Mouse (Mus musculus) midbrain, postnatal 0 days (tissue): Measurements from ENCODE around the gene Dleu7. TPM values are rescaled to one million over a fixed set of nuclear protein-coding genes. Genes with fewer than 3 reads are reported as not detected.

Experiments used
- ATAC-seq: fragments of 200-750 bp; cut with Nextera tagmentation; 2 replicates; pipeline ENCODE4 v1.8.0; 2017; ENCODE audit warnings: moderate number of reproducible peaks, mild to moderate bottlenecking, moderate TSS enrichment, moderate library complexity; ENCODE audit not compliant: low FRiP score
- DNase-seq: peaks from one replicate; pipeline ENCODE4 v3.0.0-alpha.2; 2015; ENCODE audit warnings: low spot score
- H3K27ac ChIP-seq: fragments of 300-500 bp; sonication (generic); 2 replicates; pipeline ENCODE4 v1.5.1; 2014; ENCODE audit warnings: low read depth, mild to moderate bottlenecking, low read length, mixed read lengths
- H3K27me3 ChIP-seq: fragments of 300-500 bp; sonication (generic); 2 replicates; pipeline ENCODE4 v1.6.1; 2014; ENCODE audit warnings: low read length, control low read depth, mixed read lengths; ENCODE audit not compliant: insufficient read depth
- H3K36me3 ChIP-seq: fragments of 300-500 bp; sonication (generic); 2 replicates; pipeline ENCODE4 v1.6.1; 2014; ENCODE audit warnings: low read length, control low read depth, mixed read lengths; ENCODE audit not compliant: insufficient read depth
- H3K4me1 ChIP-seq: fragments of 300-500 bp; sonication (generic); 2 replicates; pipeline ENCODE4 v1.6.1; 2014; ENCODE audit warnings: mild to moderate bottlenecking, control low read depth, antibody characterized with exemption, low read length, mixed read lengths; ENCODE audit not compliant: insufficient read depth
- H3K4me2 ChIP-seq: fragments of 300-500 bp; sonication (generic); 2 replicates; pipeline ENCODE4 v1.6.1; 2014; ENCODE audit warnings: low read depth, mild to moderate bottlenecking, low read length, mixed read lengths; ENCODE audit not compliant: poor library complexity, severe bottlenecking
- H3K4me3 ChIP-seq: fragments of 300-500 bp; sonication (generic); 2 replicates; pipeline ENCODE4 v1.5.1; 2014; ENCODE audit warnings: low read depth, mild to moderate bottlenecking, low read length, moderate library complexity
- H3K9ac ChIP-seq: fragments of 300-500 bp; sonication (generic); replicated peaks from 2 replicates; pipeline ENCODE4 v1.6.1; 2014; ENCODE audit warnings: mild to moderate bottlenecking, low read length, moderate library complexity, mixed read lengths; ENCODE audit not compliant: poor library complexity, severe bottlenecking
- H3K9me3 ChIP-seq: fragments of 300-500 bp; sonication (generic); 2 replicates; pipeline ENCODE4 v1.6.1; 2016; ENCODE audit warnings: low read length, control low read depth
- CTCF ChIP-seq: IDR thresholded peaks from 2 replicates; pipeline ENCODE4 v1.5.1; 2016; ENCODE audit warnings: antibody characterized with exemption, mild to moderate bottlenecking
- WGBS: fragments of 180-500 bp; shearing (Covaris S2); extraction: QIAGEN DNeasy Blood & Tissue Kit; methylation state at CpG from one replicate; pipeline ENCODE4 v1.1.7; 2014; 5-methylcytosine and 5-hydroxymethylcytosine counted together
- polyA plus RNA-seq: library from polyadenylated mRNA; unstranded; fragments of >200 nt; fragmentation: Nextera tagmentation; extraction: Ambion mirVana; gene quantifications from 2 replicates; pipeline ENCODE4 v1.2.1, GENCODE M21; 2015
- total RNA-seq: library from RNA; depleted of rRNA; stranded (reverse); fragments of >200 nt; gene quantifications from 2 replicates; pipeline ENCODE4 v1.2.3, GENCODE M21; 2014

Dleu7 gene
- total and polyA plus RNA-seq, 2 experiments from 2014 or later, result 19.3 to 35.0 TPM

DNA sequence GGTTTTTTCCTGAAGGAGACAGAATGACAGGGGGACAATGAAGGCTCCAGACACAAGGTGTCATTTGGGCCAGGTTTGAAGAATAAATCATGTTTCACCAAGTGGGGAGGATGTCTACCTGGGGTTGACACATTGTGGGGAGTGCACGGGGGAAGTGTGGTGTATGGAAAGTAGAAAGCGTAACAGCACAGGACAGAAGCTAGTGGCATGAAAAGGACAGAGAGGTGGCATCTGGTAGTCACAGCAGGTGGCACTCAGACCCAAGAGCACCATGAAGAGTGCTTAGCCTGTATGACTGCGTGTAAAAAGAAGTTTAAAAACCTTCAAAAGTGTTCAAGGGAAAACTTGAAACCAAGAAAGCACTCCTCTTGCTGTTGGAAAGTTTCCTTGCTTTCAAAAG lies 42.8 kb downstream of the Dleu7 start:
- Histone ChIP-seq H3K9me3 (no peaks in the 10 kb centered on the region), H3K27ac (no peak overlapping the region), H3K36me3 (no peaks in the 10 kb centered on the region), H3K4me1 (no peaks in the 10 kb centered on the region), H3K9ac (no peak overlapping the region), H3K27me3 (no peaks in the 10 kb centered on the region), H3K4me3 (no peak overlapping the region), H3K4me2 (no peak overlapping the region)
- no peak for TF ChIP-seq CTCF
- DNase-seq, result no peak
- ATAC-seq, result no peak
- WGBS, result 62% methylated on average over 3 of the region's 3 CpGs

DNA sequence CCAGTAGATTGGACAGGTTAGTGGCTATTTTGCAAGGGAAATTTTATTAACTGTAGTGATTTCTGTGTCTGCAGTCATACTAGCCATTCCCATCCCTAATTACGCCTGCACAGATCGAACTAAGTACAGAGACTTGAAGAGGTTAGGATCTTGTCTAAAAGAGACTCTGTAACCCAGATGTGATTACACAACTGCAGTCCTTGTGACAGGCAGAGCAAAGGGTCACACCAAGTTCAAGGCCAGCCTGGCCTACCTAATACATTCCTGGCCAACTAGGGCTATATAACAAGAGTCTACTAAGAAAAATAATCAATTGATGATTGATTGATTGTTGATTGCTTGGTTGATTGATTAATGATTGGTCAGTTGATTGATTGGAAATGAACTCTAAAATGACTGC lies 43.6 kb downstream of the Dleu7 start:
- ATAC-seq, result no peak
- no peak for DNase-seq
- no peak overlapping the region for H3K9ac ChIP-seq
- no peaks in the 10 kb centered on the region for H3K36me3 ChIP-seq
- WGBS, result 97% methylated on average over 2 of the region's 2 CpGs
- H3K27ac ChIP-seq, result no peak overlapping the region
- no peaks in the 10 kb centered on the region for H3K27me3 ChIP-seq
- TF ChIP-seq CTCF, result no peak
- no peaks in the 10 kb centered on the region for H3K4me1 ChIP-seq
- H3K4me2 ChIP-seq, result no peak overlapping the region
- no peak overlapping the region for H3K4me3 ChIP-seq
- no peaks in the 10 kb centered on the region for H3K9me3 ChIP-seq

DNA sequence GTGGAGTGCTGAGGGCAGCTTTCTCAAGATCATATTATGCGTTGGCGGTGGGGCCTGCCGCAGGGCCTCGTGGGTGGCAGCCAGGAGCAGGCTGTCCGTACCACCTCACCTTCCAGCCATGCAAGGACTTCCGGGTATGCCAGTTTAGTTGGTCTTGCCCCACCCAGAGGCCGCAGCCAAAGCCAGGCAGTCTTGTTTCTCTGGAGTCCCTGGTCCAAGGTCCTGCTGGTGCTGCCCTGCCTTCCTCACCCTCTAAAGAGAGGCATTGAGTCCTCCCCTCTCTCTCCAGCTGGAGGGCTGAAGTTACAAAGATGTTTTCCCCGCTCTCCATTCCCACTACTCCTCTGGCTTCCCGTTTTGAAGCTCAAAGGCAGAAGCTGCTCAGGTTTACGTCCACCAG lies 44.1 kb downstream of the Dleu7 start:
- Histone ChIP-seq H3K36me3 (no peaks in the 10 kb centered on the region), H3K27me3 (no peaks in the 10 kb centered on the region), H3K9me3 (no peaks in the 10 kb centered on the region), H3K4me2 (no peak overlapping the region), H3K27ac (no peak overlapping the region), H3K4me3 (no peak overlapping the region), H3K4me1 (no peaks in the 10 kb centered on the region), H3K9ac (no peak overlapping the region)
- WGBS, result 85% methylated on average over 10 of the region's 10 CpGs
- ATAC-seq (no peak), DNase-seq (no peak)
- no peak for TF ChIP-seq CTCF

DNA sequence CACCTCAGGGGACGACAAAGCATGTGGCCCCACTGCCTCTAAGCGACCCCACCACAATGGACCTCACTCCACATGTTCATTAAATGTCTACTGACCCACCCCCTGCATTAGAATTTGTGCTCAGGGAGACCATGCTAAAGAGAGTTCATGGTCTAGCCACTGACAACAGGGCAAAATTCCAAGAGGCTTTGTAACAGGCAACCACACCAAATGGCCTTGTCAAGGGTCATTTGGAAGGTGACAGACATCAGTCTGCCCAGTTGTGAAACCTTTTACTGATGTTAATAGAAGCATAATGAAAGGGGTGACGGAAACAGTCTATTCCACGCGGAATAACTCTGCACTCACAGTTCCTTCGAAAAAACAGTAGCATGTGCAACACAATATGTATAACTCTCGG lies 44.5 kb downstream of the Dleu7 start:
- Histone ChIP-seq H3K4me1 (no peaks in the 10 kb centered on the region), H3K36me3 (no peaks in the 10 kb centered on the region), H3K4me2 (no peak overlapping the region), H3K9me3 (no peaks in the 10 kb centered on the region), H3K4me3 (no peak overlapping the region), H3K27me3 (no peaks in the 10 kb centered on the region), H3K9ac (no peak overlapping the region), H3K27ac (no peak overlapping the region)
- no peak for ATAC-seq
- TF ChIP-seq CTCF, result no peak
- DNase-seq, result no peak
- WGBS, result 86% methylated on average over 7 of the region's 7 CpGs

DNA sequence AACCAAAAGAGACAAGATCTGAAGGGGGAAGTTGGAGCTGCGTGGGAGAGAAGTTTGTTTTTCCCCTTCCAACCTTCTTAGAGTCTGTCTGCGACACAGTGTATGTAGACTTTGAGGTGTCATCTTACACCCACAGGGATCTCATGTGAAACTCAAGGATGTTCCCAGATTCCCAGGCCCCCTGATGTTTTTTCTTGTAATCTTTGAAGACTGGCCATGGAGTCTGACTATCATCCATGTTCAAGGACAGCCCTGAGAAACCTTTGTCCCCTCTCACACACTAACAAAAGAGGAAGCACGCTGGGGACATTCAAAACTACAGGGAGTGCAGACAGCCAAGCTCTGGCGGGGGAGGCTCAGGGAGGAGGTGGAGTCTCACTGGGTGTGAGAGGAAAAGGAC lies 47.3 kb downstream of the Dleu7 start:
- H3K4me2 ChIP-seq, result no peak overlapping the region
- 26% methylated on average over 4 of the region's 4 CpGs for WGBS
- ATAC-seq, result no peak

DNA sequence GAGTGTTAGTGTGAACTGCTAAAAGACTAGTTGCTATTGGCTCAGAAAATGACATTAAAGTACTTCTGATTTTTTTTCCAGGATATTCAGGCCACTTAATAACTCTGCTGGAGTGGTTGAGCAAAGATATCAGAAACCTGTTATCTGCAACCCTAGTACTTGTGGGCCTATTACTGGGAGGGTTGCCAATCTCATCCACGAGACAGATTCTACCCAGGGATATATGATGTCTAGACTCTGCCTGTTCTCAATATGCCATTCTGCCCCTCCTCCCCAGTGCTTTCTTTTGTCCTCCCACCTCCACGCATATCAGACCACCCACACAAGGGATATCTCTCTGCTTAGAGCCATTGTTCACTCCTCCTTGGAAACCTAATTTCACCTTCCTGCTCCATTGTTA lies 49.3 kb downstream of the Dleu7 start:
- Histone ChIP-seq H3K9me3 (no peaks in the 10 kb centered on the region), H3K4me2 (no peak overlapping the region), H3K36me3 (no peaks in the 10 kb centered on the region), H3K27me3 (no peaks in the 10 kb centered on the region), H3K9ac (no peak overlapping the region), H3K27ac (no peak overlapping the region), H3K4me3 (no peak overlapping the region), H3K4me1 (no peaks in the 10 kb centered on the region)
- TF ChIP-seq CTCF, result no peak
- WGBS, result 84% methylated on average over 2 of the region's 2 CpGs
- DNase-seq, result no peak
- ATAC-seq, result no peak

More for the DNA sequence above, 47.3 kb downstream of the Dleu7 start:
- no peak for DNase-seq
- H3K27ac ChIP-seq, result no peak overlapping the region
- no peaks in the 10 kb centered on the region for H3K4me1 ChIP-seq
- H3K4me3 ChIP-seq, result no peak overlapping the region
- no peaks in the 10 kb centered on the region for H3K36me3 ChIP-seq
- H3K9ac ChIP-seq, result no peak overlapping the region
- no peaks in the 10 kb centered on the region for H3K9me3 ChIP-seq
- no peaks in the 10 kb centered on the region for H3K27me3 ChIP-seq
- TF ChIP-seq CTCF, result no peak
